Mouse (Mus musculus): ENCODE measurements at regions not wholly inside any gene's neighbourhood (a gene's known extent, or its start where the extent isn't known, plus 50 kb on each side); places are given as distances from the start of the nearest gene placed in this dataset.

DNA sequence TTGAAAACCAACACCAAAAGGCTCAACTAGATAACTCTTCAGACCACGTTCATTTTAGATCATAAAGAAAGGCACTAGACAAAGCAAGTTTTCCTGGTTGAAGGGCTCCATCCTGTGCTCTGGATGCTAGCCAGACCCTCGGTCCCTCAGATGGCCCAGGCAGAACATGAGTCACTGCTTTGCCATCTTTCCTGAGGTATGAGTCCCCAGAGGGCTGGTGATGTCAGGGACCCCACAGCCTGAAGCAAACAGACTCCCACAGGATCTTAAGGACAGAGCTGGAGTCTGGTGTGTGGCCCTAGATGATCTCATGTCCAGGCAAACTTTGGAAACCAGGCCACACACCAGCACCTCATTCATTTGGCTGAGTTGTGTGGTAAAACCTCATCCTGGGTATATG lies 203.2 kb upstream of the Six2 start:
- TF ChIP-seq CTCF (conservative IDR thresholded peaks at IDR 0.05; ENCODE audit: low read length) (no peak), POU5F1 (IDR thresholded peaks at IDR 0.05; ENCODE audit: borderline replicate concordance, low read length) (no peak), NANOG (IDR thresholded peaks at IDR 0.05; ENCODE audit: borderline replicate concordance, low read length) (no peak)

Measured in E14TG2a.4 (cell line).